ENCODE assay signal across 22 mouse cellular contexts in genomic region chr5:102269204-102269603, GRCm38 (mm10).
"Had no signal": no experiment of that assay in that cellular context is flagged by ENCODE, and none has a peak within 500 bp of the region (broad histone marks: within the 10 kb centered on the region; RNA-seq: fewer than 3 reads in every experiment).

No protein-coding gene starts in this region.

- H3K9me3 ChIP-seq: heart, embryonic 10.5 days; heart, embryonic 12.5 days; hindbrain, embryonic 10.5 days; hindbrain, embryonic 12.5 days; intestine, embryonic 15.5 days; limb, embryonic 13.5 days; limb, embryonic 15.5 days; liver, embryonic 12.5 days had no signal

- DNase-seq: gastrocnemius, adult 2 months; gastrocnemius, postnatal 10 days; gastrocnemius, postnatal 25 days; heart, postnatal 10 days; heart, postnatal 4 days; kidney, adult 18-20 months; kidney, adult 8-10 months; kidney, postnatal 10 days; kidney, postnatal 25 days; kidney, postnatal 4 days; left cerebral cortex, postnatal 4 days had no signal

- H3K27ac ChIP-seq: gastrocnemius, adult 2 months; heart, embryonic 10.5 days; hindbrain, embryonic 10.5 days; hindbrain, embryonic 12.5 days; hindbrain, embryonic 14.5 days; intestine, embryonic 15.5 days; layer of hippocampus, adult 2 months; limb, embryonic 13.5 days; limb, embryonic 15.5 days; liver, embryonic 12.5 days; liver, embryonic 14.5 days had no signal

- H3K27me3 ChIP-seq: heart, embryonic 12.5 days; hindbrain, embryonic 12.5 days; intestine, embryonic 15.5 days; limb, embryonic 13.5 days; limb, embryonic 15.5 days; liver, embryonic 12.5 days had no signal

- H3K4me1 ChIP-seq: heart, embryonic 10.5 days; heart, embryonic 12.5 days; intestine, embryonic 15.5 days; liver, embryonic 12.5 days had no signal

- H3K36me3 ChIP-seq: heart, embryonic 10.5 days; heart, embryonic 12.5 days; hindbrain, embryonic 10.5 days; hindbrain, embryonic 12.5 days; intestine, embryonic 15.5 days; limb, embryonic 13.5 days; limb, embryonic 15.5 days; liver, embryonic 12.5 days had no signal

- H3K9ac ChIP-seq: heart, embryonic 12.5 days; hindbrain, embryonic 12.5 days; hindbrain, embryonic 14.5 days; intestine, embryonic 15.5 days; limb, embryonic 13.5 days; limb, embryonic 15.5 days; liver, embryonic 12.5 days; liver, embryonic 14.5 days had no signal

- H3K4me3 ChIP-seq: gastrocnemius, adult 2 months; heart, embryonic 10.5 days; heart, embryonic 12.5 days; hindbrain, embryonic 10.5 days; hindbrain, embryonic 12.5 days; intestine, embryonic 15.5 days; layer of hippocampus, adult 2 months; limb, embryonic 13.5 days; limb, embryonic 15.5 days; liver, embryonic 12.5 days had no signal

- H3K4me2 ChIP-seq: heart, embryonic 12.5 days; hindbrain, embryonic 12.5 days; hindbrain, embryonic 14.5 days; intestine, embryonic 15.5 days; limb, embryonic 13.5 days; limb, embryonic 15.5 days; liver, embryonic 12.5 days had no signal
